ENCODE assay signal across 18 mouse cellular contexts in the genomic region with DNA sequence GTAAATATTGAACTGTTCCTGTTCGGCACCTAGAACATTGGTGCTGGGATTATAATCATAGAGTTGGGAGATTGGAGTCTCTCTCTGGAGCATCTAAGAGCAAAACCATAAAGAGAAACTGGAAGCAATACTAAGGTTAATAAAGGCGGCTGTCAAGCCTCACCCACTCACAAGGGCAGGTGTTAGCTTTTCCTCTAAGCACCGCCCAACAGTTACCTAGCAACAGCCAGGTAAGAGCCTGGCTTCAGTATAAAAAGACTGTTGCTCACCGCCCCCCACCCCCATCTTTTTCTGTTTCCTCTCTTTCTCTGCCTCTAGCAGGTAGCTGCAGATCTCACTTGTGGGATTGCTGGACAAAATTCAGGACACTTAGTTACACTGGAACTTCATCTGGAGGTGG. TPM values are rescaled to one million over a fixed set of nuclear protein-coding genes. Genes with fewer than 3 reads are reported as not detected.
DNase-seq lines count a peak whose midpoint lies in the region; ATAC-seq and TF ChIP-seq lines count a peak whose summit lies in the region.
"Had no signal": no experiment of that assay in that cellular context is flagged by ENCODE, and none has a peak within 500 bp of the region (broad histone marks: within the 10 kb centered on the region; RNA-seq: fewer than 3 reads in every experiment).

No protein-coding gene starts in this region.

- H3K9ac ChIP-seq in lung, embryonic 16.5 days (ENCODE audit: low read length): no peak overlapping the region
- no peak overlapping the region for H3K9ac ChIP-seq in heart, adult 2 months (ENCODE audit: low read depth, low read length)
- H3K9ac ChIP-seq: embryonic facial prominence, embryonic 15.5 days; heart, embryonic 12.5 days; hindbrain, embryonic 15.5 days had no signal

- no peak for TF ChIP-seq EP300 in heart, adult 2 months (IDR thresholded peaks at IDR 0.05; ENCODE audit: insufficient read depth, low read depth, low read length)

- DNase-seq in lung, adult 18-20 months: peak; percentile 45 to 75
- no peak for DNase-seq in lung, adult 2 months
- peak; percentile 45 for DNase-seq in lung, postnatal 25 days (ENCODE audit: low spot score)
- no peak for DNase-seq in heart, adult 2 months
- no peak for DNase-seq in cerebellum, postnatal 36 days
- DNase-seq: adrenal gland, postnatal 14 days; cerebellum, adult 11-12 months; cerebellum, adult 9-10 months; cerebellum, postnatal 25 days; gastrocnemius, postnatal 14 days had no signal

- H3K36me3 ChIP-seq in lung, embryonic 16.5 days (ENCODE audit: control insufficient read depth, insufficient read depth, low read length): no peaks in the 10 kb centered on the region
- no peaks in the 10 kb centered on the region for H3K36me3 ChIP-seq in heart, adult 2 months (ENCODE audit: control insufficient read depth, insufficient read depth, low read length)
- H3K36me3 ChIP-seq: embryonic facial prominence, embryonic 15.5 days; heart, embryonic 12.5 days; hindbrain, embryonic 15.5 days had no signal

- intact Hi-C loops in heart, adult 2 months (cut with DNase I): no loop called here

- no peak overlapping the region; the same call in 1 of the 2 replicates for H3K27ac ChIP-seq in lung, embryonic 16.5 days (ENCODE audit: low read length)
- no peak overlapping the region for H3K27ac ChIP-seq in heart, adult 2 months
- H3K27ac ChIP-seq: embryonic facial prominence, embryonic 15.5 days; hindbrain, embryonic 15.5 days had no signal

- H3K27me3 ChIP-seq in lung, embryonic 16.5 days (ENCODE audit: control insufficient read depth, insufficient read depth, low read depth, low read length): no peaks in the 10 kb centered on the region
- H3K27me3 ChIP-seq in heart, adult 2 months (ENCODE audit: control insufficient read depth, insufficient read depth, low read length): no peaks in the 10 kb centered on the region
- H3K27me3 ChIP-seq: Patski had no signal

- no peak for TF ChIP-seq POLR2A in lung, adult 2 months (IDR thresholded peaks at IDR 0.05; ENCODE audit: borderline replicate concordance, extremely low read depth, low read depth, low read length)
- no peak for TF ChIP-seq POLR2A in heart, adult 2 months (IDR thresholded peaks at IDR 0.05; ENCODE audit: insufficient read depth, low read depth, low read length)

- 61% methylated on average over 4 of the region's 4 CpGs for WGBS in lung, adult 2 months
- 43% methylated on average over 4 of the region's 4 CpGs for WGBS in lung, embryonic 16.5 days
- WGBS in heart, adult 2 months: 71% methylated on average over 4 of the region's 4 CpGs

- H3K4me3 ChIP-seq in lung, adult 2 months (replicated peaks; ENCODE audit: extremely low read depth, low read depth, low read length): no peak overlapping the region
- no peak overlapping the region for H3K4me3 ChIP-seq in lung, embryonic 16.5 days (ENCODE audit: low read length)
- no peak overlapping the region for H3K4me3 ChIP-seq in heart, adult 2 months
- H3K4me3 ChIP-seq: embryonic facial prominence, embryonic 15.5 days; heart, embryonic 12.5 days; hindbrain, embryonic 15.5 days had no signal

- no peaks in the 10 kb centered on the region for H3K9me3 ChIP-seq in lung, embryonic 16.5 days (ENCODE audit: control insufficient read depth, low read length)
- H3K9me3 ChIP-seq: embryonic facial prominence, embryonic 15.5 days; heart, embryonic 12.5 days; hindbrain, embryonic 15.5 days had no signal

- H3K4me2 ChIP-seq in lung, embryonic 16.5 days (ENCODE audit: low read depth, low read length): no peak overlapping the region
- H3K4me2 ChIP-seq: embryonic facial prominence, embryonic 15.5 days; heart, embryonic 12.5 days; hindbrain, embryonic 15.5 days had no signal

- no peaks in the 10 kb centered on the region for H3K79me2 ChIP-seq in heart, adult 2 months (replicated peaks; ENCODE audit: control insufficient read depth, insufficient read depth, low read length)

- peak; percentile 64; the same call in 1 of the 2 replicates for ATAC-seq in lung, embryonic 16.5 days (ENCODE audit: low read depth)
- ATAC-seq in erythroblast, adult 5-6 weeks (replicated peaks; ENCODE audit: low FRiP score, poor library complexity, severe bottlenecking): no peak
- ATAC-seq: activated CD4-positive, CD25-positive, alpha-beta regulatory T cell, adult 4 months; forebrain, embryonic 16.5 days; Patski had no signal

- TF ChIP-seq CTCF in lung, adult 2 months (IDR thresholded peaks at IDR 0.05; ENCODE audit: insufficient read depth, low read length): no peak
- TF ChIP-seq CTCF in heart, adult 2 months (IDR thresholded peaks at IDR 0.05): no peak

- no peaks in the 10 kb centered on the region for H3K4me1 ChIP-seq in lung, adult 2 months (ENCODE audit: control insufficient read depth, insufficient read depth, low read length)
- H3K4me1 ChIP-seq in lung, embryonic 16.5 days (replicated peaks; ENCODE audit: control insufficient read depth, insufficient read depth, low read length): peaks cover 4% of the 10 kb centered on the region; the same call in 1 of the 2 replicates
- peaks cover 4% of the 10 kb centered on the region for H3K4me1 ChIP-seq in heart, adult 2 months (ENCODE audit: control insufficient read depth, insufficient read depth, low read length)

RNA-seq across cellular contexts. Expression of gene Anxa4, which starts 4.1 kb away (rescaled TPM):
- 76.5 and 110 TPM in 2 replicates for polyA plus RNA-seq in lung, adult 2 months (2012; rRNA removed)
- 149 and 154 TPM in 2 replicates for polyA plus RNA-seq in lung, embryonic 16.5 days (2015; fragmentation: Nextera tagmentation; extraction: Ambion mirVana)
- 10 to 100 TPM; 33.1 to 33.3 TPM for total RNA-seq in heart, adult 2 months (2021)
- polyA plus RNA-seq in heart, adult 2 months (2012; rRNA removed): 18.1 and 23.4 TPM in 2 replicates
- total RNA-seq in erythroblast, adult 5-6 weeks (2015; ENCODE audit: low replicate concordance): 3.7 and 5.9 TPM in 2 replicates
- 3.7 and 8.4 TPM in 2 replicates for total RNA-seq in erythroblast, adult 5-6 weeks (2017; ENCODE audit: low replicate concordance)

RNA-seq across cellular contexts. Expression of gene Aak1, which starts 51.9 kb away (rescaled TPM):
- polyA plus RNA-seq in lung, adult 2 months (2012; rRNA removed): 17.7 and 23.0 TPM in 2 replicates
- 11.6 and 12.4 TPM in 2 replicates for polyA plus RNA-seq in lung, embryonic 16.5 days (2015; fragmentation: Nextera tagmentation; extraction: Ambion mirVana)
- total RNA-seq in heart, adult 2 months (2021): 10 to 100 TPM; 81.6 to 85.5 TPM
- 20.5 and 31.2 TPM in 2 replicates for polyA plus RNA-seq in heart, adult 2 months (2012; rRNA removed)
- total RNA-seq in erythroblast, adult 5-6 weeks (2015; ENCODE audit: low replicate concordance): 4.4 and 24.0 TPM in 2 replicates
- 3.1 and 10.4 TPM in 2 replicates for total RNA-seq in erythroblast, adult 5-6 weeks (2017; ENCODE audit: low replicate concordance)

Comparison
In these comparisons a context has a peak if more than half of its experiments do, and no peak if none do; other contexts are left out.
1. DNase-seq: peak in lung, adult 18-20 months (2 of 2) and lung, postnatal 25 days (single experiment); none in lung, adult 2 months (single experiment), heart, adult 2 months (0 of 2) and cerebellum, postnatal 36 days (0 of 2).